Mouse (Mus musculus) forebrain, embryonic 11.5 days (tissue): ENCODE measurements around the gene Map1a. TPM values are rescaled to one million over a fixed set of nuclear protein-coding genes. Genes with fewer than 3 reads are reported as not detected.

Experiments
- ATAC-seq: fragments of 200-750 bp; cut with Nextera tagmentation; replicated peaks from 2 replicates; pipeline ENCODE4 v1.8.0; 2017; ENCODE audit warnings: moderate TSS enrichment; ENCODE audit not compliant: low FRiP score
- DNase-seq: peaks from one replicate; pipeline ENCODE4 v3.0.0-alpha.2; 2017; ENCODE audit warnings: low spot score
- H3K27ac ChIP-seq: fragments of 300-500 bp; sonication (generic); 2 replicates; pipeline ENCODE4 v1.5.1; 2014; ENCODE audit warnings: low read depth, low read length
- H3K27me3 ChIP-seq: fragments of 300-500 bp; sonication (generic); 2 replicates; pipeline ENCODE4 v1.6.1; 2014; ENCODE audit warnings: mild to moderate bottlenecking, low read length, mixed read lengths; ENCODE audit not compliant: control insufficient read depth, insufficient read depth
- H3K36me3 ChIP-seq: fragments of 300-500 bp; sonication (generic); 2 replicates; pipeline ENCODE4 v1.6.1; 2014; ENCODE audit warnings: mild to moderate bottlenecking, low read length, moderate library complexity, mixed read lengths; ENCODE audit not compliant: control insufficient read depth, insufficient read depth
- H3K4me1 ChIP-seq: fragments of 300-500 bp; sonication (generic); replicated peaks from 2 replicates; pipeline ENCODE4 v1.6.1; 2014; ENCODE audit warnings: low read length, mixed read lengths; ENCODE audit not compliant: control insufficient read depth, insufficient read depth
- H3K4me2 ChIP-seq: fragments of 300-500 bp; sonication (generic); 2 replicates; pipeline ENCODE4 v1.6.1; 2014; ENCODE audit warnings: low read depth, mild to moderate bottlenecking, low read length, moderate library complexity, mixed read lengths; ENCODE audit not compliant: severe bottlenecking
- H3K4me3 ChIP-seq: fragments of 300-500 bp; sonication (generic); 2 replicates; pipeline ENCODE4 v1.5.1; 2014; ENCODE audit warnings: low read depth, low read length
- H3K9ac ChIP-seq: fragments of 300-500 bp; sonication (generic); 2 replicates; pipeline ENCODE4 v1.6.1; 2014; ENCODE audit warnings: low read length
- H3K9me3 ChIP-seq: fragments of 300-500 bp; sonication (generic); 2 replicates; pipeline ENCODE4 v1.6.1; 2016; ENCODE audit warnings: low read length, mixed read lengths; ENCODE audit not compliant: control insufficient read depth
- WGBS: fragments of 180-500 bp; shearing (Covaris S2); extraction: QIAGEN DNeasy Blood & Tissue Kit; methylation state at CpG from one replicate; pipeline ENCODE4 v1.1.7; 2014; 5-methylcytosine and 5-hydroxymethylcytosine counted together
- polyA plus RNA-seq: library from polyadenylated mRNA; unstranded; fragments of >200 nt; fragmentation: Nextera tagmentation; extraction: Ambion mirVana; gene quantifications from 2 replicates; pipeline ENCODE4 v1.2.1, GENCODE M21; 2014

The Map1a gene
- polyA plus RNA-seq, 1 experiment from 2014 or later: 16.2 TPM

DNA sequence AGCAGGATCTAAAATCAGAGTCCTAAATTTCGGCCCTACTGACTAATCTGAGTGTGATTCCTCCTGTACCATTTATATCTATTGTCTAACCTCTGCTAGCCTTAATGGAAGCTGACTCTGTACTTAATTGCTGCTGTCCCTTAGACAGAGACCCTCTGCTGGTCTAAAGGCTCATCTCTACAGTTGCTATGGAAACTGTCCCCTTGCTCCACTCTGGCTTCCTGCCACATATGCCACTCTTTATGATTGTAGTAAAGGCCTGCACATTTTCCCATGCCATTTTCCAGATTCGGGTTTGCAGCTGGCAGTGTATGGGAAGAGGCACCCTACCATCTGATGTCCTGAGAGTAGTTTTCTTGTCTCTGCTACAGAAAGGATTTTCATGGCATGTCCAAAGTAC, 1.6 kb upstream of the Map1a start:
- no peak overlapping the region for H3K9ac ChIP-seq
- H3K4me3 ChIP-seq: no peak overlapping the region
- 76% methylated on average over 2 of the region's 2 CpGs for WGBS
- ATAC-seq (no peak), DNase-seq (no peak)
- no peak overlapping the region for H3K4me2 ChIP-seq
- H3K27ac ChIP-seq: peak overlapping the region; percentile 46; the same call in 1 of the 2 replicates
- H3K9me3 ChIP-seq: no peaks in the 10 kb centered on the region
- H3K36me3 ChIP-seq: no peaks in the 10 kb centered on the region
- no peaks in the 10 kb centered on the region; the same call in 1 of the 2 replicates for H3K27me3 ChIP-seq
- H3K4me1 ChIP-seq: peaks cover 13% of the 10 kb centered on the region

GRCm38 (mm10) chr2:121289730-121290540, 535 bp downstream of the Map1a start:
- Histone ChIP-seq H3K36me3 (no peaks in the 10 kb centered on the region), H3K9ac (peak overlapping the region; percentile 46), H3K27ac (no peak overlapping the region), H3K9me3 (no peaks in the 10 kb centered on the region), H3K4me2 (peak overlapping the region; percentile 74), H3K4me1 (peaks cover 20% of the 10 kb centered on the region), H3K4me3 (peak overlapping the region; percentile 59), H3K27me3 (no peaks in the 10 kb centered on the region; the same call in 1 of the 2 replicates)
- 4% methylated on average over 36 of the region's 36 CpGs for WGBS
- peak; percentile 57 for ATAC-seq
- peak; percentile 63 for DNase-seq

GRCm38 (mm10) chr2:121292316-121293013, 3.1 kb downstream of the Map1a start:
- H3K36me3 ChIP-seq: no peaks in the 10 kb centered on the region
- H3K4me1 ChIP-seq: peaks cover 42% of the 10 kb centered on the region
- no peaks in the 10 kb centered on the region for H3K9me3 ChIP-seq
- peaks cover 2% of the 10 kb centered on the region; the same call in 1 of the 2 replicates for H3K27me3 ChIP-seq
- no peak overlapping the region for H3K27ac ChIP-seq
- WGBS: 71% methylated on average over 5 of the region's 5 CpGs
- H3K4me2 ChIP-seq: no peak overlapping the region
- DNase-seq (no peak), ATAC-seq (no peak)
- H3K9ac ChIP-seq: no peak overlapping the region
- no peak overlapping the region for H3K4me3 ChIP-seq

DNA sequence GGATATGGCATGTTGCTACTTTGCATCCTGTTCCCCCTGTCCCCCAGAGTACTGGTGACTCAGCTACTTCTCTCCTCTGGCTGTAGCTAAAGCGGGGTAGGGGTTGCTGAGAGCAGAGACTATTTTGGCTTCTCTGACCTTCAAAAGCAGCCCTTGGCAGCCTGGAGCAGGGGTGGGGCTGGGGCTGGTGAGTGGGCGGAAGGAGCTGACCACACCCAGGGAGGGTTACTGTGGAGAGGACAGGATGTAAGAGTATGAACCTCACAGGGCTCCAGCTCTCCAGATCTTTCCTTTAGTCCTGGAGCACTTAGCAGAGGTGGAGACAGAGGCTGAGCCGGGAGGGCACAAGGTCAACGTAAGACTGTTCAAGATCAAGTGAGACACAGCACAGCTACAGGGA, 4.8 kb downstream of the Map1a start:
- no peak for DNase-seq
- 0 out of 2 replicates have a peak overlapping the region, but pooled peaks have one; percentile 39 for H3K4me3 ChIP-seq
- peak overlapping the region; percentile 72 for H3K27ac ChIP-seq
- H3K36me3 ChIP-seq: no peaks in the 10 kb centered on the region
- H3K4me1 ChIP-seq: peaks cover 43% of the 10 kb centered on the region
- whole genome bisulfite sequencing: 39% methylated on average over 4 of the region's 4 CpGs
- no peaks in the 10 kb centered on the region for H3K9me3 ChIP-seq
- ATAC-seq: no peak
- H3K27me3 ChIP-seq: peaks cover 2% of the 10 kb centered on the region; the same call in 1 of the 2 replicates
- no peak overlapping the region; the same call in 1 of the 2 replicates for H3K9ac ChIP-seq
- H3K4me2 ChIP-seq: peak overlapping the region; percentile 62

DNA sequence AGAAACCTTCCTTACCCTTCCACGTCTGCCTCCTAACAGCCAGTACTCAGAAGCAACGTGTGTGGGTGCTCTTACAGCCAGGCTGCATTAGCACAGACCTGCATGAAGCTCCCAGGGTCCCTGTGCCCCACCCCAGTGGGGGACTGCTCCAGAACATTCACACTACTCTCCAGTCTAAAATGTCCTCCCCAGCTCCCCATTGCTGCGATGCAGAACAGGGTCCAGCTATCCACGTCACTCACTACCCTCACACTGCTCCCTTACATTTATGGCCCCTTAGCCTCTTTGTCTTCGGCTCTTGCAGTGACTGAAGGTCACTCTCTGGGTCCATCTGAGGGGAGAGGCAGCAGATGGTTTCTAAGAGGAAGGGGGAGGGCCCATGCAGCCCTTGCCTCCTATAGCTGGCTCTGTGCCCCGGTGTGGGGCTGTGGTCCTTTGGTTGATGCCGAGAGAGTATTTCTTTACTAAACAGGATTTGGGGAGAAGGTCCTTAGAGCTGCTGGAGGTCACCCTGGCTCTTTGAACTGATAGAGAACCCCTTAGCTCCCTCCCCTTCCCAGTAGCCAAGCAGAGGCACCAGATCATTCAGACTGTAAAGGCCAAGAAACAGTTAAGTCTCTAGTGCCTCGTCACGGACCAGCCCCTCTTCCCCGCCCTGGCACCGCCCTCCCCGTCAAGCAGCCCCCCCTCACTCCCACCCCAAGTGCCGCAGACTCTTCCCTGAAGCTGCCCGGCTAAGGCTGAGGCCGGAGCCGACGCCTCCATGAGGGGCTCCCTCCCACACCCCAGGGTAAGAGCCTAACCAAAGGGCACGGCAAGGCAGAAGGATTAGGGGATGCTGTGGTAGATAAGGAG, 5.6 kb downstream of the Map1a start:
- Histone ChIP-seq H3K27ac (peak overlapping the region; percentile 72), H3K4me3 (peak overlapping the region; percentile 39), H3K9me3 (no peaks in the 10 kb centered on the region), H3K4me1 (peaks cover 41% of the 10 kb centered on the region), H3K4me2 (peak overlapping the region; percentile 62), H3K27me3 (peaks cover 2% of the 10 kb centered on the region; the same call in 1 of the 2 replicates), H3K36me3 (no peaks in the 10 kb centered on the region), H3K9ac (peak overlapping the region; percentile 50)
- 2% methylated on average over 18 of the region's 18 CpGs for WGBS
- DNase-seq: peak; percentile 78
- ATAC-seq: peak; percentile 74

GRCm38 (mm10) chr2:121295608-121296571, 6.5 kb downstream of the Map1a start:
- Histone ChIP-seq H3K36me3 (no peaks in the 10 kb centered on the region; the same call in 1 of the 2 replicates), H3K4me1 (peaks cover 34% of the 10 kb centered on the region), H3K9ac (peak overlapping the region; percentile 50), H3K4me3 (peak overlapping the region; percentile 39), H3K9me3 (no peaks in the 10 kb centered on the region), H3K27me3 (peaks cover 2% of the 10 kb centered on the region; the same call in 1 of the 2 replicates), H3K4me2 (peak overlapping the region; percentile 62), H3K27ac (peak overlapping the region; percentile 72)
- DNase-seq: peak; percentile 64
- peak; percentile 52 for ATAC-seq
- WGBS: 3% methylated on average over 15 of the region's 15 CpGs

DNA sequence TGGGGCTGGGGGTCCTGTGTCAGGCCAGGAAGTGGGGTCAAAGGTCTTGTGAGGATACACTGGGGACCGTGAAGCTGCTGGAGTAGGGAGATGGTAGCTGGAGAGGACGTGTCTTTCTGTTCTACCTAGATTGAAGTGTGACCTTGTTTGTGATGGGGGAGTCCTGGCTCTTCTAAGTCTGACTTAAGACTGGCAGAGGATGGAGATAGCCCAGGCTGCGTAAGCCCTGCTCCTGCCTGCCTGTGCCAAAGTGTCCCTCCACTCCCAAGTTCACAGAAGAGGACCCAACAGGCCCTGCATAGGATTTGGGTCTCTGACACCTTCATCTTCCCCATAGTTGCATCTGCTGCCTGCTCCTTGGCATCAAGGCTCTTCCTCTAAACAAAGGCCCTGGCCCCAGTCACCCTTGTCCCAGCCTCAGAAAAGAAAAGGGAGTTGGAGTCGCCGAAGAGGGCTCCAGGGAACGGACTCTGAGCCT, 7.4 kb downstream of the Map1a start:
- H3K9me3 ChIP-seq: no peaks in the 10 kb centered on the region
- no peaks in the 10 kb centered on the region; the same call in 1 of the 2 replicates for H3K36me3 ChIP-seq
- ATAC-seq: no peak
- H3K27me3 ChIP-seq: peaks cover 2% of the 10 kb centered on the region; the same call in 1 of the 2 replicates
- H3K4me2 ChIP-seq: peak overlapping the region; percentile 62
- no peak for DNase-seq
- peaks cover 34% of the 10 kb centered on the region for H3K4me1 ChIP-seq
- 10% methylated on average over 6 of the region's 6 CpGs for WGBS
- H3K27ac ChIP-seq: peak overlapping the region; percentile 72; the same call in 1 of the 2 replicates
- peak overlapping the region; percentile 39 for H3K4me3 ChIP-seq
- H3K9ac ChIP-seq: peak overlapping the region; percentile 37; the same call in 1 of the 2 replicates
